Mouse (Mus musculus): ENCODE measurements around the gene Ptpn11. TPM values are rescaled to one million over a fixed set of nuclear protein-coding genes. Genes with fewer than 3 reads are reported as not detected.
A peak's percentile ranks its signal among the peaks of the same experiment; 100 is the strongest.
"Not testable (repeated sequence)": the region's sequence is repeated elsewhere in the genome, so short reads cannot be mapped to it uniquely, and the experiment has no call there.

Ptpn11 gene
- polyA plus RNA-seq, 1 experiment from 2014 or later = 26.4 TPM

- Histone ChIP-seq H3K9ac (no peak overlapping the region), H3K36me3 (replicated peaks; ENCODE audit: control insufficient read depth, insufficient read depth) (no peaks in the 10 kb centered on the region), H3K4me2 (replicated peaks) (no peak overlapping the region), H3K9me3 (ENCODE audit: control insufficient read depth, low read length) (no peaks in the 10 kb centered on the region), H3K27ac (no peak overlapping the region), H3K4me1 (replicated peaks; ENCODE audit: control insufficient read depth, insufficient read depth, low read length) (peaks cover 20% of the 10 kb centered on the region), H3K27me3 (ENCODE audit: control insufficient read depth, insufficient read depth, low read length) (no peaks in the 10 kb centered on the region), H3K4me3 (replicated peaks; ENCODE audit: low read length) (no peak overlapping the region)
- no peak for DNase-seq (ENCODE audit: low spot score)
- ATAC-seq (ENCODE audit: low FRiP score) = no peak
- WGBS = 64% methylated on average over 3 of the region's 3 CpGs
Observed at GRCm38 (mm10) chr5:121226406-121226805, 35.2 kb upstream of the Ptpn11 start.

DNA sequence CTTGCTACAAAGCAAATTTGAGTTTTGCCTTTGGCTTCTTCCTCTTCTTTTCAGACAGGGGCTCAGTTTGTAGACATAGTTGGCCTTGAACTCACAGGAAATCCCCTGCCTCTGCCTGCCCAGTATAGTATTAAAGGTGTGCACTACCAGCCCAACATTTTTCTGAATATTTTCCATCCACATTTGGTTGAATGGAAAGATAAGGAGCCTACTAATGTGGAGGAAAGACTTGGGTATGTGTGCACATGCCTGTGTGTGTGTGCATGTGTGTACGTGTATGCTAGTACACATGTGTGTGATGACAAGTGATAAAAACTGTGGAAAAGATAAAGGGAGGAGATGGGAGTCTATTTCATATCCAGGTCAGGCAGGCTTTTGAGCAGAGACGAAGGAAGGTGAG lies 34.7 kb upstream of the Ptpn11 start:
- peaks cover 20% of the 10 kb centered on the region for H3K4me1 ChIP-seq (replicated peaks; ENCODE audit: control insufficient read depth, insufficient read depth, low read length)
- no peaks in the 10 kb centered on the region for H3K36me3 ChIP-seq (replicated peaks; ENCODE audit: control insufficient read depth, insufficient read depth)
- 94% methylated on average over 2 of the region's 2 CpGs for WGBS
- H3K4me3 ChIP-seq (replicated peaks; ENCODE audit: low read length) = no peak overlapping the region
- no peak overlapping the region for H3K9ac ChIP-seq
- no peak for DNase-seq (ENCODE audit: low spot score)
- ATAC-seq (ENCODE audit: low FRiP score) = no peak
- H3K9me3 ChIP-seq (ENCODE audit: control insufficient read depth, low read length) = no peaks in the 10 kb centered on the region
- no peak overlapping the region for H3K27ac ChIP-seq
- no peaks in the 10 kb centered on the region for H3K27me3 ChIP-seq (ENCODE audit: control insufficient read depth, insufficient read depth, low read length)
- no peak overlapping the region for H3K4me2 ChIP-seq (replicated peaks)

DNA sequence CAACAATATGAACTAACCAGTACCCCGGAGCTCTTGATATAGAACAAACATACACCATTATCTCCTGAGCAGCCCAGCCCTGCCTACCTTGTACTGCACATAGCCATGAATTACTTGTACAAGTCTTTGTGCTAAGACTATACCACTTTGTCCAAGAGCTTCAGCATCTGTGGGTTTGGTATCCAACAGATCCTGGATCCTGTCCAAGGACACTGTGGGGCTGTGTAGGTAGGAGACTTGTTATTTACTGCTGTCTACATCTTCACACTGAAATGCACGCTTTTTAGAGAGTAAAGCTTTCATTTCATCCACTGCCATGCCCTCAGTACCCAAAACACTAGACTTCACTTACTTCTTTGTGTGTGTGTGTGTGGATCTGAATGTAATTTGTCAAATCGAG lies 33.7 kb upstream of the Ptpn11 start:
- Histone ChIP-seq H3K4me2 (replicated peaks) (no peak overlapping the region), H3K9me3 (ENCODE audit: control insufficient read depth, low read length) (no peaks in the 10 kb centered on the region)

DNA sequence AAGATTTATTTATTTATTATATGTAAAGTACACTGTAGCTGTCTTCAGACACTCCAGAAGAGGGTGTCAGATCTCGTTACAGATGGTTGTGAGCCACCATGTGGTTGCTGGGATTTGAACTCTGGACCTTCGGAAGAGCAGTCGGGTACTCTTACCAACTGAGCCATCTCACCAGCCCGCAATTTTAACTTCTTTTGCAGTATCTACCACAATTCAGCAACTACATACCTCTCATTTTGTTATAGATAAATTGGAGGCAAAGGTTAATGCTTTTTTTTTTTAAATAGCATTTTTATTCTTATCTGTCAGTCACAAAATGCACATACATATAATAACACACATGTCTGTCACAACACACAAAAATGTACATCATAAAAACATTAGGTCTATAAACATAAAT lies 32.8 kb upstream of the Ptpn11 start:
- H3K4me1 ChIP-seq (replicated peaks; ENCODE audit: control insufficient read depth, insufficient read depth, low read length) = peaks cover 20% of the 10 kb centered on the region

More for the DNA sequence above, 33.7 kb upstream of the Ptpn11 start:
- 88% methylated on average over 3 of the region's 3 CpGs for WGBS
- Histone ChIP-seq H3K4me1 (replicated peaks; ENCODE audit: control insufficient read depth, insufficient read depth, low read length) (peaks cover 20% of the 10 kb centered on the region), H3K36me3 (replicated peaks; ENCODE audit: control insufficient read depth, insufficient read depth) (no peaks in the 10 kb centered on the region), H3K9ac (no peak overlapping the region), H3K27me3 (ENCODE audit: control insufficient read depth, insufficient read depth, low read length) (no peaks in the 10 kb centered on the region), H3K4me3 (replicated peaks; ENCODE audit: low read length) (no peak overlapping the region), H3K27ac (no peak overlapping the region)
- no peak for ATAC-seq (ENCODE audit: low FRiP score)
- no peak for DNase-seq (ENCODE audit: low spot score)

GRCm38 (mm10) chr5:121221328-121221850 lies 30.2 kb upstream of the Ptpn11 start:
- Histone ChIP-seq H3K36me3 (replicated peaks; ENCODE audit: control insufficient read depth, insufficient read depth) (no peaks in the 10 kb centered on the region), H3K9me3 (ENCODE audit: control insufficient read depth, low read length) (no peaks in the 10 kb centered on the region), H3K27me3 (ENCODE audit: control insufficient read depth, insufficient read depth, low read length) (no peaks in the 10 kb centered on the region), H3K9ac (peak overlapping the region; percentile 94), H3K4me3 (replicated peaks; ENCODE audit: low read length) (peak overlapping the region; percentile 98), H3K4me1 (replicated peaks; ENCODE audit: control insufficient read depth, insufficient read depth, low read length) (peaks cover 20% of the 10 kb centered on the region), H3K27ac (peak overlapping the region; percentile 95), H3K4me2 (replicated peaks) (peak overlapping the region; percentile 83)
- 9% methylated on average over 23 of the region's 23 CpGs for WGBS
- ATAC-seq (ENCODE audit: low FRiP score) = no peak; the same call in 1 of the 2 replicates
- DNase-seq (ENCODE audit: low spot score) = peak; percentile 52

More for the DNA sequence above, 32.8 kb upstream of the Ptpn11 start:
- DNase-seq (ENCODE audit: low spot score); H3K27ac ChIP-seq; H3K4me2 ChIP-seq (replicated peaks); H3K27me3 ChIP-seq (ENCODE audit: control insufficient read depth, insufficient read depth, low read length); H3K36me3 ChIP-seq (replicated peaks; ENCODE audit: control insufficient read depth, insufficient read depth); H3K9me3 ChIP-seq (ENCODE audit: control insufficient read depth, low read length); ATAC-seq (ENCODE audit: low FRiP score); H3K9ac ChIP-seq; H3K4me3 ChIP-seq (replicated peaks; ENCODE audit: low read length): not testable (repeated sequence)
- 96% methylated on average over 3 of the region's 4 CpGs for WGBS

DNA sequence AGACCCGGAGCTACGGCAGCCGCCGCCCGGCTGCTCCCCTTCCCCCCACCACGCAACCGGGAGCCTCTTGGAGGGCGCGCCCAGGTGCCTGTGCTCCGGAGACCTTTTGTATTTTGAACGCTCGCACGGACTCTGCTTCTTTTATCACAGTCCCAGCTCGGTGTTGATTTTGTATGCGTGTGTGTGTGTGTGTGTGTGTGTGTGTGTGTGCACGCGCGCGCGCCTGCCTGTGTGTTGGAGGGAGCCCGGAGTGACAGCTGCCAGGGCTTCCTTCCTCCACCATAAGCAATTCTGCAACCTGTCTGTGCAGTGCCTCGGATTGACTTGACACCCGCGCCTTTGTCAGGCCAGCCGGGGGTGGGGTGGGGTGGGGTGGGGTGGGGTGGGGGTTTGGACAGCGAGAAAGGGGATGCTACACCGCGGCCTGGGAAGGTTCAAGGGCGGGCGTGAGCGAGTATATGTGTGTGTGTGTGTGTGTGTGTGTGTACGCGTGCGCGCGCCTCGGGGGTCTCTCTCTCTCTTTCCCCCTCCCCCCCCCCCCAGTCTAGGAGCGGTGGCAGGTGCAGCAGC lies 29.6 kb upstream of the Ptpn11 start:
- Histone ChIP-seq H3K27me3 (ENCODE audit: control insufficient read depth, insufficient read depth, low read length) (no peaks in the 10 kb centered on the region), H3K4me3 (replicated peaks; ENCODE audit: low read length) (peak overlapping the region; percentile 98), H3K36me3 (replicated peaks; ENCODE audit: control insufficient read depth, insufficient read depth) (no peaks in the 10 kb centered on the region), H3K4me2 (replicated peaks) (peak overlapping the region; percentile 83), H3K9me3 (ENCODE audit: control insufficient read depth, low read length) (no peaks in the 10 kb centered on the region), H3K4me1 (replicated peaks; ENCODE audit: control insufficient read depth, insufficient read depth, low read length) (peaks cover 15% of the 10 kb centered on the region), H3K27ac (peak overlapping the region; percentile 95), H3K9ac (peak overlapping the region; percentile 94)
- ATAC-seq (ENCODE audit: low FRiP score) (peak; percentile 60), DNase-seq (ENCODE audit: low spot score) (peak; percentile 55)
- under 1% methylated on average over 37 of the region's 38 CpGs for WGBS

DNA sequence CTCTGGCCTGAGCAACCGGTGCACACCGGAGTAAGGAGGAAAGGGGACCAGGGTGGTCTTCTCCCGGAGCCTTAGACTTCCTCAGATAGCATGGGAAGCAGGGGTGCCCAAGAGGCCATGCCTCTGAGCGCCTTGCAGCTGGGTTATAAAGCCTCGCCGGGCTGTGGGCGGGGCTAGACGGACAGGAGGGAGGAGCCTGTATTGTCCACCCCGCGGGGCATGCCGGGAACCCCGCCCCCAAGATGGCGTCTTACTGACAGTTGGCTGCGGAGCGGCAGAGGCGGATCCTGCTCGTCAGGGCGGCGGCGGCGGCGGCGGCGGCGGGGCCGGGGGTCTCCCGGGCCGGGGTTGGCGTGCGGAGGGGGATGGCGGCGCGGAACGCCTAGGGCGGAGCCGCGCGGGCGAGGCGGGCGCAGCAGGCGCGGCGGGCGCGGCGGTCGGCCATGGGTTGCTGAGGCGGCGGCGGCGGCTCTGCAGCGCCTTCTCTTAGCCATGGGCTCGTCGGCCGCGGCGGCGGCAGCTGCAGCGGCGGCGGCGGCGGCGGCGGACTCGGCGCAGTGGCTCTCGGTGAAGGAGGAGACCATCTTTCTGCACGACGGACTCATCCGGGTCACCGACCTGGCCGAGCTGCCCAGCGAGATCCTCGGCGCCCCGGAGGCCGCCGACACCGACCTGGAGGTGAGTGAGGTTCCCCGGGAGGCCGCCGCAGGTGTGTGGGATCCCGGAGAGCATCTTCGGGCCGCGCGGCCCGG lies 29.0 kb upstream of the Ptpn11 start, which contains the start of gene Hectd4:
Hectd4 (plus strand) TSS at position 240 of the 752 bp plus-strand sequence.
- peak within 1 kb of the TSS; percentile 83 for H3K4me2 ChIP-seq (replicated peaks)
- ATAC-seq (ENCODE audit: low FRiP score) = peak; percentile 90
- peaks cover 15% of the 10 kb centered on the region for H3K4me1 ChIP-seq (replicated peaks; ENCODE audit: control insufficient read depth, insufficient read depth, low read length)
- peak within 1 kb of the TSS; percentile 94 for H3K9ac ChIP-seq
- peak within 1 kb of the TSS; percentile 98 for H3K4me3 ChIP-seq (replicated peaks; ENCODE audit: low read length)
- DNase-seq (ENCODE audit: low spot score) = peak; percentile 97
- no peaks in the 10 kb centered on the region for H3K27me3 ChIP-seq (ENCODE audit: control insufficient read depth, insufficient read depth, low read length)
- no peaks in the 10 kb centered on the region for H3K9me3 ChIP-seq (ENCODE audit: control insufficient read depth, low read length)
- peak within 1 kb of the TSS; percentile 95 for H3K27ac ChIP-seq
- 0% methylated on average over 41 of the region's 90 CpGs for WGBS
- H3K36me3 ChIP-seq (replicated peaks; ENCODE audit: control insufficient read depth, insufficient read depth) = no peaks in the 10 kb centered on the region

- peaks cover 15% of the 10 kb centered on the region for H3K4me1 ChIP-seq (replicated peaks; ENCODE audit: control insufficient read depth, insufficient read depth, low read length)
- ATAC-seq (ENCODE audit: low FRiP score) (no peak), DNase-seq (ENCODE audit: low spot score) (no peak)
- no peaks in the 10 kb centered on the region for H3K36me3 ChIP-seq (replicated peaks; ENCODE audit: control insufficient read depth, insufficient read depth)
- H3K4me2 ChIP-seq (replicated peaks) = no peak overlapping the region
- no peaks in the 10 kb centered on the region for H3K9me3 ChIP-seq (ENCODE audit: control insufficient read depth, low read length)
- H3K9ac ChIP-seq = no peak overlapping the region
- H3K27me3 ChIP-seq (ENCODE audit: control insufficient read depth, insufficient read depth, low read length) = no peaks in the 10 kb centered on the region
- no peak overlapping the region for H3K27ac ChIP-seq
- 76% methylated on average over 1 of the region's 1 CpGs for WGBS
- no peak overlapping the region for H3K4me3 ChIP-seq (replicated peaks; ENCODE audit: low read length)
Observed at GRCm38 (mm10) chr5:121219190-121219589, 28.0 kb upstream of the Ptpn11 start.

- H3K9me3 ChIP-seq (ENCODE audit: control insufficient read depth, low read length) = no peaks in the 10 kb centered on the region
- peaks cover 10% of the 10 kb centered on the region for H3K36me3 ChIP-seq (replicated peaks; ENCODE audit: control insufficient read depth, insufficient read depth)
- 96% methylated on average over 2 of the region's 2 CpGs for WGBS
Observed at GRCm38 (mm10) chr5:121217313-121217634, 26.1 kb upstream of the Ptpn11 start.

More at GRCm38 (mm10) chr5:121217313-121217634, 26.1 kb upstream of the Ptpn11 start:
- Histone ChIP-seq H3K9ac (no peak overlapping the region), H3K4me1 (replicated peaks; ENCODE audit: control insufficient read depth, insufficient read depth, low read length) (peaks cover 6% of the 10 kb centered on the region), H3K27ac (no peak overlapping the region), H3K27me3 (ENCODE audit: control insufficient read depth, insufficient read depth, low read length) (no peaks in the 10 kb centered on the region), H3K4me3 (replicated peaks; ENCODE audit: low read length) (no peak overlapping the region), H3K4me2 (replicated peaks) (no peak overlapping the region)
- ATAC-seq (ENCODE audit: low FRiP score) = no peak
- DNase-seq (ENCODE audit: low spot score) = no peak

Measured in hindbrain, embryonic 14.5 days (tissue).